Mouse (Mus musculus) C2C12 (cell line): Measurements from ENCODE around the gene Prkg2. TPM values are rescaled to one million over a fixed set of nuclear protein-coding genes. Genes with fewer than 3 reads are reported as not detected.

Source experiments
- H3K27me3 ChIP-seq: one replicate; pipeline ENCODE4 v1.6.1; 2011; ENCODE audit not compliant: control insufficient read depth, insufficient read depth, insufficient read length
- H3K36me3 ChIP-seq: one replicate; pipeline ENCODE4 v1.6.1; 2011; ENCODE audit not compliant: control insufficient read depth, insufficient read depth
- H3K4me3 ChIP-seq: one replicate; pipeline ENCODE4 v1.5.1; 2011; ENCODE audit warnings: mild to moderate bottlenecking, control low read depth; ENCODE audit not compliant: poor library complexity, insufficient read depth, severe bottlenecking
- H3K79me2 ChIP-seq: one replicate; pipeline ENCODE4 v1.6.1; 2011; ENCODE audit not compliant: control insufficient read depth, insufficient read depth
- H3K79me3 ChIP-seq: one replicate; pipeline ENCODE4 v1.6.1; 2011; ENCODE audit warnings: low read depth, control low read depth
- H3ac ChIP-seq: one replicate; pipeline ENCODE3; 2011; ENCODE audit warnings: low read depth; ENCODE audit not compliant: control insufficient read depth, insufficient read length
- CEBPB ChIP-seq: IDR thresholded peaks from one replicate; pipeline ENCODE4 v1.6.1; 2011; ENCODE audit warnings: low read depth, mild to moderate bottlenecking, control low read depth, moderate library complexity
- CTCF ChIP-seq: IDR thresholded peaks from one replicate; pipeline ENCODE4 v1.5.1; 2011; ENCODE audit not compliant: control insufficient read depth, insufficient read depth, insufficient read length
- FOSL1 ChIP-seq: IDR thresholded peaks from one replicate; pipeline ENCODE4 v1.8.0; 2011; ENCODE audit warnings: mild to moderate bottlenecking, low read length; ENCODE audit not compliant: poor library complexity, insufficient read depth, severe bottlenecking
- MAX ChIP-seq: IDR thresholded peaks from one replicate; pipeline ENCODE4 v1.6.1; 2011; ENCODE audit warnings: mild to moderate bottlenecking, control low read depth
- MYOD1 ChIP-seq: IDR thresholded peaks from one replicate; pipeline ENCODE4 v1.6.1; 2011; ENCODE audit warnings: low read depth; ENCODE audit not compliant: control insufficient read depth, insufficient read length
- MYOG ChIP-seq: IDR thresholded peaks from one replicate; pipeline ENCODE4 v1.6.1; 2011; ENCODE audit not compliant: control insufficient read depth, insufficient read length; ENCODE audit errors: extremely low read depth
- USF1 ChIP-seq: IDR thresholded peaks from one replicate; pipeline ENCODE4 v1.6.1; 2011; ENCODE audit warnings: low read depth, mild to moderate bottlenecking, control low read depth, moderate library complexity
- polyA plus RNA-seq: library from polyadenylated mRNA; unstranded; fragments of >200 nt; fragmentation: generic; extraction: Trizol; gene quantifications from one replicate; pipeline ENCODE4 v1.2.1, GENCODE M21; 2012; ENCODE audit warnings: missing spikeins

The Prkg2 gene
- polyA plus RNA-seq, 1 experiment = 45.7 TPM

DNA sequence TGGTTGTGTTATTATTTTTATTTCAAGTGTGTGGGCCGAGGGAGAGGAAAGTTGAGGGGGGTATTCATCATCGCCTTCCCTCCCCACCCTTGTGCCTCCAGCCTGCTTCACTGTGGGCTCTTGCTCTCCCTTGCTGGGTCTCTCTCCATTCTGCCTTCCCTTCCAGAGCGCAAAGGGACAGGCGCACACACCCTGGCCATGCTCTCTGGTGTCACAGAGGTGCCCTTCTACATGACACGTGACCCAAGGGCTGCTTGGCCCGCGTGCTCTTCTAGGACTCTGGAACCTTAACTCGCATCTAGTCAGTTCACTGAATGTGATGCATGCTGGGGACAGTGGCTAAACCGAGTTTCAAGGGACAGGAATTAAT lies 276 bp upstream of the Prkg2 start:
- Histone ChIP-seq H3ac (no peak overlapping the region), H3K36me3 (no peaks in the 10 kb centered on the region), H3K4me3 (no peak overlapping the region), H3K79me3 (no peaks in the 10 kb centered on the region), H3K79me2 (no peaks in the 10 kb centered on the region), H3K27me3 (no peaks in the 10 kb centered on the region)
- TF ChIP-seq USF1 (peak; percentile 65), MYOG (no peak)

DNA sequence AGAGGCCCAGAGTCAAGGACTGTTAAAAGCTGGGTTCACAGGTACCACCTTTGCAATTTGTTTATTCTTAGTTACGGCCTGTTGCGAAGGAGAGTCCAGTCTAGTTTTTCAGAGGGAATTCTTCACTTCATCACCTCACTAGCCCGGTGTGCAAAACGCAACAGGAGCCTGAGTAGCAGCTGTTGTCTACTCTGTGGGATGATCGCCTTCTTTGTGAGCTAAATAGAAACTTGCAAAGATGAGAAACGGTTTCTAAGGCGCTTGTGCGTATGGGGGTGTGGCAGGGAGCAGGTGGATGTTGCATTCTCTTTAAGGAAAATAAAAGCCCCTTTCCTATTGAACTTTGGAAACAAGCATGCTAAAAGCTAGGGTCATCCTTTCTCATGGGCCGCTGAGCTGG lies 1.2 kb downstream of the Prkg2 start:
- no peaks in the 10 kb centered on the region for H3K27me3 ChIP-seq
- TF ChIP-seq USF1 (no peak), FOSL1 (no peak), CEBPB (no peak), MYOG (no peak), MYOD1 (no peak), CTCF (no peak), MAX (no peak)
- no peaks in the 10 kb centered on the region for H3K36me3 ChIP-seq
- H3K79me3 ChIP-seq = no peaks in the 10 kb centered on the region
- H3ac ChIP-seq = no peak overlapping the region
- no peak overlapping the region for H3K4me3 ChIP-seq
- H3K79me2 ChIP-seq = no peaks in the 10 kb centered on the region

DNA sequence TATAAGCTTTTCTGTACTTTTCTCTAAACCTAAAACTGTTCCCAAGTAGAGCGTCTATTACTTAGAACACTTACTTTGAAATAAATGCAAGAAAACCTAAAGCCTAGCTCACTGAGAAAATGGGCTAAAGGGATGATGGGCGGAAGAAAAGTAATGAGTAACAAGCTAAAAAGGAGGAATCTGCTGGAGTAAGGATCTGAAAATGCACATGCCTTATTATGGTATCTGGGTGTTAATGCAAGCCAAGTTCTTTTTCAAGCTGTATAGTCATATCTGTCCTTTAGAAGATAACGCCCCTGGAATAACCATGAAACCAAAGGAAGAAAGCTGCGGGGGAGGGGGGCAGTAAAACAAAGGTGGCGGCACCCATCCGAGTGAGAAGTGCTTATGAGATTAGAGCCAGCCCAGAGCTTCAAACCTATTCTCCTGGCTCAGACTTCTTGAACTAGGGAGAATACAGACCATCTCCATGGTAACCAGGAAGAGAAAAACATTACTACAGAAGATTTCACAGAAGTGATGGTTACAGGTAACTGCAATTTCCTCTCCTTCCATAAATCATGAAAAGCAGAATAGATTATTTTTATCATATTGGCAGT lies 5.5 kb downstream of the Prkg2 start:
- H3ac ChIP-seq = no peak overlapping the region
- H3K79me3 ChIP-seq = no peaks in the 10 kb centered on the region
- TF ChIP-seq FOSL1 = no peak
- no peak for TF ChIP-seq CTCF
- no peak for TF ChIP-seq MAX
- no peak overlapping the region for H3K4me3 ChIP-seq
- no peaks in the 10 kb centered on the region for H3K36me3 ChIP-seq
- no peaks in the 10 kb centered on the region for H3K79me2 ChIP-seq
- no peaks in the 10 kb centered on the region for H3K27me3 ChIP-seq

DNA sequence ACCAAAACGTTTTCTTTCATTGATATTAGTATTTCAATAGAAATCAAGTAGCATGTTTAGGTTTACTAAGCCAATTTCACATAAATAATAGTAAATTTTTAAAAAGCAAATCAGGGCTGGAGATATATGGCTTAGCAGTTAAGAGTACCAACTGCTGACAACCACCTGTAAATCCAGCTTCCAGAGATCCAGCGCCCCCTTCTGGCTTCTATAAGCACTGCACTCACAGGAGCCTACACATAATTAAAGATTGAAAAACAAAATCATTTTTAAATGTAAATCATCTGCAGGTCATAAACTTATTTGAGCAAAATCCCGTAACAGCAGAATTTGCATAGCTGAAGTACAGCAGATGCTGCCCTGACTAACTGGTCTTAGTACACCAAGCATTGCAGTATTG lies 10.8 kb downstream of the Prkg2 start:
- TF ChIP-seq MYOG = no peak
- TF ChIP-seq FOSL1 = no peak
- no peak for TF ChIP-seq MYOD1
- TF ChIP-seq CTCF = no peak
- no peak for TF ChIP-seq CEBPB
- no peak for TF ChIP-seq USF1
- TF ChIP-seq MAX = no peak
- no peaks in the 10 kb centered on the region for H3K27me3 ChIP-seq
- H3ac ChIP-seq = no peak overlapping the region
- no peaks in the 10 kb centered on the region for H3K36me3 ChIP-seq
- no peaks in the 10 kb centered on the region for H3K79me2 ChIP-seq
- no peaks in the 10 kb centered on the region for H3K79me3 ChIP-seq
- H3K4me3 ChIP-seq = no peak overlapping the region

DNA sequence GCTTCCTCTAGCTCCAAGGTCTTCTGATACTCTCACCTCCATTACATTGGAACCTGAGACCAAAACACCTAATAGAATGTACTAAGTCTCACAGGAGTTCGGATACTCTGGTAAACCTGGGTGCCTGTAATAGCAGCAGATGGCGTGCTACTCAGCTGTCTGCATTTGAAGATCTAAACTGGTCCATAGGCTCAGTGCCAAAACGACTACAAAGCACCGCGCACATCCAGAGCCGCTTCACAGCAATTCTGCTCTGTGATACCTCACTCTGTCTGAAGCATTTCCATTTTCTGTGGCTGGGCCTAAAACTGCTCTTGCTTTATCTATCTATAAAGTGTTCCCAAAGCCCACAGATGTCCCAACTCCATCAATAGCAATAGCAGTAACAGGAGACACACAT lies 17.4 kb downstream of the Prkg2 start:
- H3K79me3 ChIP-seq = no peaks in the 10 kb centered on the region
- no peaks in the 10 kb centered on the region for H3K36me3 ChIP-seq
- H3K79me2 ChIP-seq = no peaks in the 10 kb centered on the region
- TF ChIP-seq CTCF (no peak), MAX (no peak), FOSL1 (no peak), MYOG (no peak), MYOD1 (no peak), USF1 (no peak), CEBPB (no peak)
- no peak overlapping the region for H3ac ChIP-seq
- H3K4me3 ChIP-seq = no peak overlapping the region
- no peaks in the 10 kb centered on the region for H3K27me3 ChIP-seq

DNA sequence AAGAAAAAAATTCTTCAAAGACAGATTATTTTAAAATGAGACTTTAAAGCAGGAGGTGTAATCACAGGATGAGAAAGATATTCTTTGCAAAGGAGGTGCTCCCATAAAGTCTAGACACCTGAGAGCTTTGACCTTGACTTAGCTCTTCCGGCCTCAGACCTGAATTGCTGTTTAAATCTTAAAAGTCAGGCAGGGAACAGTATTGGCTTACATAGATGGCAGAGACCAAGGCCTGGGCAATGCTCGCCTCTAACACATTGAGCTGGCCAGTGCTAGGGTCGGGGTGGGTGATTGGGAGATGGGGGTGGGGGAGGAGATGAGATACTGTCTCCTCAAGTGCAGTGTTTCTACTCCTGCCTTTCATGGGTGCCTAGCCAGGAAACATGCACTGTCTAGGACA lies 22.0 kb downstream of the Prkg2 start:
- no peaks in the 10 kb centered on the region for H3K27me3 ChIP-seq
- H3K79me2 ChIP-seq = no peaks in the 10 kb centered on the region
- H3K36me3 ChIP-seq = no peaks in the 10 kb centered on the region
- no peak overlapping the region for H3K4me3 ChIP-seq
- TF ChIP-seq MAX = no peak
- TF ChIP-seq MYOD1 = no peak
- TF ChIP-seq FOSL1 = no peak
- TF ChIP-seq MYOG = no peak
- no peak for TF ChIP-seq USF1
- no peak for TF ChIP-seq CEBPB
- TF ChIP-seq CTCF = no peak
- no peak overlapping the region for H3ac ChIP-seq
- no peaks in the 10 kb centered on the region for H3K79me3 ChIP-seq
